Mouse (Mus musculus): ENCODE results near the gene Hagh. TPM values are rescaled to one million over a fixed set of nuclear protein-coding genes. Genes with fewer than 3 reads are reported as not detected.

The Hagh gene
- total RNA-seq, 4 experiments from 2014 or later: 129 to 143 (median 135) TPM

DNA sequence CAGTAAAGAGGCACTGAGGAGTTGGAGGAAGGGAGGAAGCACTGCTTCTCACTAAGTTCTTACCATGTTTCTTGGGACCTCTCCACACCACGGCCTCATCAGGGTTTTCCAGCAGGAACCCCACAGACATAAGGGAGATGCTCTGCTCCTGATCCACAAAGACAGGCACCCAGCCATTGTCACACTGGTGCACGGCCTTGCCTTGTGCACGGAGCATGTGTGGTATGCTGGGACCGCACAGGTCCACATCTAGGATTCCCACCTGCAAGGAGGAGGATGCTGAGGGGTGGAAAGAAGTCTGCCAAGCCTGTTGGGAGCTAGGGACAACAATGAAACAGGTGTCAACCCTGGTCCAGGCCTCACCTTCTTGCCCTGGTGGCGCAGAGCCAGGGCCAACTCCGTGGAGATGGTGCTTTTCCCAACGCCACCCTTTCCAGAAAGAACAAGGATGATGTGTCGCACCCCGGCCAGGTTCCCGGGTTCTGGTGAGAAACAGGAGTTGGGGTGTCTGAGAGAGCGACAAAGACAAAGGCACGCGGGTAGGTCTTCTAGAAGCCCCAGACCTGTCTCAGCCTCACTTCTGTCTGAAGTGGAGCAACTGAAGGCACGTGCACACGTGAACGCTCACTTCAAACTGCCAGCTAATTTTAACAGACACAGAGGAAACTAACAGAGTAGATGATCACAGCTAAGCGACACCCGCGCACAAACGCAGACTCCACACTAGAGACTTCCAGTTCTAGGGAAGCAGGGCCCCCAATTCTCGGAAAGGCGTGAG lies 45.6 kb downstream of the Hagh start:
- DNase-seq (ENCODE audit: low spot score in 2 of 2): no peak

DNA sequence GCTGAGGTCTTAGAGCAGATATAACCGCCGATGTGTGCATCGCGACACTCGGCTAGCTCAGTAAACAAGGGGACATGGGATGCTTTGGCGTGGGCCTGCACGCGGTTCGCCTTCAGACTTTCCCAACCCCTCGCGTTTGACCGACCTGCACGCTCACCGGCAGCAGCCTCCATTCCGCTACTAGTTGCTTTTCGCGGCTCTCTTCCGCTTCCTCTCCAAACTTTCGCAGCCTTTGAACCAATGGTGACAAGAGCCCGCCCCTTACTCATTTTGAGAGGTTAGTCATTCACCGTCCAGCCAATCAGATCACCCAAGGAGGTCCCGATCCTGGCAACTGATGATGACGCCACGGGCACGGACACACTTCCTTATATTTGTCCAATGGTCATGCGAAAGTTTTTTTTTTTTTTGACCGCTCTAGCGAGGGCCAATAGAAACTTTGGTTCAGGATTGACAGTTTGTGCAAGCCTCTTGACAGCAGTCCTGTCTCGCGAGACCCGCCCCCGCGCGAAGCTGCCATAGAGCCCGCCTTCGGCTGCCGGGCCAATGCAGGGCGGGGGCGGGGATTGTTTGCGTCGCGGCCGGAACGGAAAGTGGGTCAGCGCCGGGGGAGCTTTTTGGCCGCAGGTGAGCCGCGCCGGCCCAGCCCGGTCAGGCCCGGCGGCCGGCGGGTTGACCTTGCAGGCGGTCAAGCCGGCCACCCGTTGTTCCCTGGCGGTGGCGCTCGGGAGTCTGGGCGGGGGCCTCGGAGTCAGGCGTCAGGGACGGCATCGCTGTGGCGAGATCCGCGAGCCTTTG lies 46.4 kb downstream of the Hagh start, which contains the start of the genes Nubp2 and Spsb3:
TSS of gene Nubp2 (minus strand) at position 216 of the 798 bp plus-strand sequence.
TSS of gene Spsb3 (plus strand) at position 510 of the 798 bp plus-strand sequence.
- DNase-seq (ENCODE audit: low spot score in 2 of 2): peak; percentile 90 to 100

DNA sequence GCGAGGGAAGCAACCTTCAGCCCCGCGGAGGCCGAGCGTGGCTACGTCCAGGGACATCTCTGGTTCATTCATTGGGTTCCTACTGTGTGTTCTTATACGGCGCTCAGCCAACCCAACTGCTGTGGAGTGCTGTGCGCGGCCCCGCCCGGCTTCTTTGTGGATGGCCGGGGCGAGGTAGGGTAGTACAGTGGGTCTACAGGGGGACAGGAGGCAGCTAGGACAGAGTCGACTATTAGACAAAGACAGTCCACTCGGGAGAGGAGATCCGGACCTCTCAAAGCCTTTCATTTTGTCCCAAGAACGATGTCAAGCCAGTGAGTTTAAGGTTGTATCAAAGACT lies 47.0 kb downstream of the Hagh start:
- no peak for DNase-seq (ENCODE audit: low spot score in 2 of 2)

DNA sequence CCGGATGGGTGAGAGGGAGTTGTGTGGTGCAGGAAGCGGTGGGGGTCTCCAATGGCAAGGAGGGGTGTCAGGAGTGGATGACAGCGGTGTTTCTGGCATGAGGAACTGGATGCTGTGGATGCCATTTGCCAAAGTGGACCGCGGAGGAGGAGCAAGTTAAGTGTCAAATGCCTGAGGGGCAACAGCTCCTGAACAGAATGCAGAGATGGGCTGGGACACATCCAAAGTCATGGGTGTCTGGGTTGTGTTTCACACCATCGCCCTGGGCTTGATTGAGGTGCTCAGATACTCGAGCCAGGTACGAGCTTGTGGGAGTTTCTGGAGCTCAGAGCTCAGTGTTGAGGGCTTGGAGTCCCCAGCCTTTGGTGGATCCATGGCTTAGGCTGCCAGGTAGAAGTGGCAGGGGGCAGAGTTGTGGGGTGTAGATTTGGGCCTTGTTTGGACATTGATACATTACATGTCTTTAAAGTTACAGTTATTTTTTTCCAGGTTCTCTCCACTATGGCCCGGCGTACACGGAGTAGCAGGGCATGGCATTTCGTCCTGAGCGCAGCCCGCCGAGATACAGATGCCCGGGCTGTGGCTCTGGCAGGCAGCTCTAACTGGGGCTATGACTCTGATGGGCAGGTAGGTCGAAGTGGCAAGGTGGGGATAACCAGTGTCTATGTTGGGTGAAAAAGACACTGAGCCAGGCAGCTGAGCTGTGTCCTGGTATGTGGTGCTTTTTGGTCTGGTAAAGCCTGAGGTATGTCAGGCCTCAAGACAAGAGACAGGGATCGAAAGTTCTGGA lies 47.5 kb downstream of the Hagh start:
- DNase-seq (ENCODE audit: low spot score in 2 of 2): peak in 1 of 2 experiments; percentile 14

DNA sequence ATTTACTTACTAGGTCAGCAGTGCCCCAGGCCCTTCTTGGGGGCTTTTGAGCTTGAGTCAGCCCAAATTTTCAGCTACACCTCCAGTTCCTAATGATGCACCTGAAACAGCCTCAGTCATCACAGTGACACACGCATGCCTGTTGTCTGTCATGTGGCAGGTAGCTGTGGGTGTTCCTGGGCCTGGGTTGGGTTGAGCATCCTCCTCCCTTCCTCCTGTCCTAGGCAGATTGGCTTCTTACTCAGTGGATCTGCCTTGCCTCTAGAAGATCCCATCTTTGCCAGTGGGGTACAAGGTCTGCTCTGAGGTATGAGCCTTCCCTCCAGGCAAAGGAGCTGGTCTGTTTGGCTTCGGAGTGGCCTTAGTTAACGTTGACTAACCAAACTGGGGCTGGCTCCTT lies 48.9 kb downstream of the Hagh start:
- peak in 1 of 2 experiments; percentile 11 for DNase-seq (ENCODE audit: low spot score in 2 of 2)

DNA sequence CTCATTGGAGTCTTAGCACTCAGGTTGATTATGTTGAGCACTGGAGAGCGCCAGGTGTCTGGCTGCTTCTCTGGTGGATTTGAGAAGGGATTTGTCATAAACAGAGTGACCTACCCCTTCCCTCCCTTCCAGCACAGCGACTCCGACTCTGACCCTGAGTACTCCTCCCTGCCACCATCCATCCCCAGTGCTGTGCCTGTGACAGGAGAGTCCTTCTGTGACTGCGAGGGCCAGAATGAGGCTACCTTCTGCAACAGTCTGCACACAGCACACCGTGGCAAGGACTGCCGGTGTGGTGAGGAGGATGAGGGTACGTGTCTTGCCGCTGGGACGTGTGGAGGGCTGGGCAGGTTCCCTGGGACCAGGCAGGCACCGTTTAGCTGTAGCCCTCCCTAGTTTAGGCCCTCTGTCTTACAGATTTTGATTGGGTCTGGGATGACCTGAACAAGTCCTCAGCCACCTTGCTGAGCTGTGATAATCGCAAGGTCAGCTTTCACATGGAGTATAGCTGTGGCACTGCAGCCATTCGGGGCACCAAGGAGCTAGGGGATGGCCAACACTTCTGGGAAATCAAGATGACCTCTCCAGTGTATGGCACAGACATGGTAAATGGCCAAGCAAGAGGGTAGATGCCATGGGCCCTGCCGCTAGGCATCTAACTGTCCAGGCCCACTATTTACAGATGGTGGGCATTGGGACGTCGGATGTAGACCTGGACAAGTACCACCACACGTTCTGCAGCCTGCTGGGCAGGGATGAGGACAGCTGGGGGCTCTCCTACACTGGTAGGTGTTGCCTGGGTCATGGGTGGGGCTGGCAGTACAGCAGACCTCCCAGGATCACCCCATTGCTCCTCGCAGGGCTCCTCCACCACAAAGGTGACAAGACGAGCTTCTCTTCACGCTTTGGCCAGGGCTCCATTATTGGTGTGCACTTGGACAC lies 50.5 kb downstream of the Hagh start:
- DNase-seq (ENCODE audit: low spot score in 2 of 2): no peak

DNA sequence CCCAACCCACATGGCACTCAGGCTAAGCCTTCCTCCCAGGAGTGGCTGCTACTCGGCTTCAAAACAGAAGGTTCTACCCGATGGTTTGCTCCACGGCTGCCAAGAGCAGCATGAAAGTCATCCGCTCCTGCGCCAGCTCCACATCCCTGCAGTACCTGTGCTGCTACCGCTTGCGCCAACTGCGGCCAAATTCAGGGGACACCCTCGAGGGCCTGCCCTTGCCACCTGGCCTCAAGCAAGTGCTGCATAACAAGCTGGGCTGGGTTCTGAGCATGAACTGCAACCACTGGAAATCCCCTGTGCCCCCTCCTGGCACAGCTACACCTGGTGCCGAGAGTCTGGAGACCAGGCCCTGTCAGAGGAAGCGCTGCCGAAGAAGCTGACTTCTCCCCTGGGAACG lies 51.4 kb downstream of the Hagh start:
- DNase-seq (ENCODE audit: low spot score in 2 of 2): peak in 1 of 2 experiments; percentile 27

DNA sequence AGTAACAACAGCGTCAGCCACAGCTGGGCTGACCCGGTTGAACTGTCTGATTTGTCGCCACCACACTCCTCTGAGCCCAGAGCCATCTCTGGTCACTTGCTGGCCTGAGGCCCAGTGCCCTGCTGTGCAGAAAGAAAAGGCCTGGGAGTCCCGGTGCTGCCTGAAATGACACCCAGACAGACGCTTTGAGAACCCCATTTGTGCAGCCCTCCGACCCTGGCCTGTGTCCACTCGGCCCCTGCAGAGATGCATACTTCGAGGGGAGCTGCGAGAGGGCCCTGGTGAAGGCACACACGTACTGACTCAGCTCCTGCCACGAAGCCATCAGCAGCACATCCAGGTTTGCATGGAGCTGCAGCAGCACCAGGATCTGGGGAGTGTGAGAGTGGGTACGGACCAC lies 52.8 kb downstream of the Hagh start:
- DNase-seq (ENCODE audit: low spot score in 2 of 2): no peak

DNA sequence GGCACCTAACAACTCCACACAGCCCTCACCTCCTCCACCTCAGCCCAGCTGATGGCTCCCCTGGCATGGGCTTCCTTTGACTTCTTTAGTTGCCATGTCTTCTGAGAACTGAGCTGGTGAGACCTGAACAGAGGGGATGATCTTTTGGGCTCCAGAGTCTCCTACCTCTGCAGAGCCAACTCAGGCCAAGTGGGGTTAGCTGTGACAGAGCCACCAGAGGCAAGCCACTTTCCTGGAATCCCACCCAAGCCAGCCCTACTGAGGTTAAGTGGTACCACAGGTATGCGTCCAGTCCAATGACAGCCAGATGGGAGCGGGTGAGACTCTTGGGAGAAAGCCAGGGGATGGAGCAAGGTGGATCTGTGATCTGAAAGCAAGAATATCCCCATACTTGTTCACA lies 53.3 kb downstream of the Hagh start:
- DNase-seq (ENCODE audit: low spot score in 2 of 2): no peak

DNA sequence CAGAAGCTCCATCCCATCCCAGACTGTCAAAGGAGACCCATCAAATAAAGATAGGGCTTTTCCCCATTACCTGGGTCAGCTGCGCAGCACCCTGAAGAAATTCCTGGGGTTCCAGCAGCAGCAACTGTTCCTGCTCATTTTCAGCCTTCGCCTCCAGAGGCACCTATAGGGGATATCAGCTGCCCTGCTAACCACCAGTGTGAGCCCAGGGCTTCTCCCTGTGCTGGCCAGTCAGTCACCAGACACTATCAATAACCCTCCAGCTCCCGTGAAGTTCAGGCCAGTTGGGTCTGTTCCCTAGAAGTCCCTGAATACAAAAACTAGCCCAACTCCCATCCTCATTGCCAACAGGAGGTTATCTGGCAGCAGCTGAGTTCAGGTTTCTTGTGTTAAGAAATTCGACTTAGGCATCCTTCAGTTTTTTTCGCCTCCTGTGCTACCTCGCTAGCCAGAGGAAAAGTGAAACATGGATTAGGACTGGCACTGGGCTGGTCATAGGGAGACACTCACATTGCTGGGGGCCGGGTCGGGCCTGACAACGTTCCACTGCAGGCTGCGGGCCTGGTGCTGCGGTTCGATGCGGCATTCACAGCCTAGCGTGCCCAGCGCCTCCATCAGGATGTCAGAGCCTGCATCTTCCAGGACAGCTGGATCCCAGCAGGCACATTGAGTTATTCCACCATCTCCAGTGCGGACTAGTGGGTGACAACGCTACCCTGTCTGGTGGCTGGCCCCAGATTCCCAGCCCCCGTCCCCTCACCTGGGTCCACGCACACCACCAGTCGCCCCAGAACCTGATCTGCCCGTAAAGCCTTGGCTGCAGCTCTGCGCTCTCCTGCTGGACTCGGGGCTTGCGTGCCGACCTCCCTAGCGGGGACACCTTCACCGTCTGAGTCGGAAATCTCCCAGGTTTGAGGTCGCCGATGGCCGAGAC lies 54.4 kb downstream of the Hagh start:
- DNase-seq (ENCODE audit: low spot score in 2 of 2): no peak

DNA sequence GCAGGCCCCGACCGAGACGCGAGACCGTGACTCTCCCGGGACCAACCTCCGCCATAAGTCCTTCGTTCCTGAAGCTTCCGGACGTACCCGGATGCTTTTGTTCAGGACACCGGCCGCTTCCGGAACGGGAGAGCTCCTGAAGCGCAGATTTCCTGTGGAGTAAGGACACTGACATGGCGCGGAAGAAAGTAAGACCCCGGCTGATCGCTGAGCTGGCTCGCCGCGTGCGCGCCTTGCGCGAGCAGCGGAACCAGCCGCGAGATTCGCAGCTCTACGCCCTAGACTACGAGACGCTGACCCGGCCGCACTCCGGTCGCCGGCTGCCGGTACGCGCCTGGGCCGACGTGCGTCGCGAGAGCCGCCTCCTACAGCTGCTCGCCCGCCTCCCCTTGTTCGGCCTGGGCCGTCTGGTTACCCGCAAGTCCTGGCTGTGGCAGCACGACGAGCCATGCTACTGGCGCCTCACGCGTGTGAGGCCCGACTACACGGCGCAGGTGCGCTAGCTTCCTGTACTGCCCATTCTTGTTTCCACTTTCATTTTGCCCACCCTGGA lies 55.1 kb downstream of the Hagh start, which contains the start of the genes Eme2 and Mrps34:
TSS of gene Eme2 (minus strand) at position 93 of the 553 bp plus-strand sequence.
TSS of gene Mrps34 (plus strand) at position 122 of the 553 bp plus-strand sequence.
- peak in 1 of 2 experiments; percentile 75 for DNase-seq (ENCODE audit: low spot score in 2 of 2)

DNA sequence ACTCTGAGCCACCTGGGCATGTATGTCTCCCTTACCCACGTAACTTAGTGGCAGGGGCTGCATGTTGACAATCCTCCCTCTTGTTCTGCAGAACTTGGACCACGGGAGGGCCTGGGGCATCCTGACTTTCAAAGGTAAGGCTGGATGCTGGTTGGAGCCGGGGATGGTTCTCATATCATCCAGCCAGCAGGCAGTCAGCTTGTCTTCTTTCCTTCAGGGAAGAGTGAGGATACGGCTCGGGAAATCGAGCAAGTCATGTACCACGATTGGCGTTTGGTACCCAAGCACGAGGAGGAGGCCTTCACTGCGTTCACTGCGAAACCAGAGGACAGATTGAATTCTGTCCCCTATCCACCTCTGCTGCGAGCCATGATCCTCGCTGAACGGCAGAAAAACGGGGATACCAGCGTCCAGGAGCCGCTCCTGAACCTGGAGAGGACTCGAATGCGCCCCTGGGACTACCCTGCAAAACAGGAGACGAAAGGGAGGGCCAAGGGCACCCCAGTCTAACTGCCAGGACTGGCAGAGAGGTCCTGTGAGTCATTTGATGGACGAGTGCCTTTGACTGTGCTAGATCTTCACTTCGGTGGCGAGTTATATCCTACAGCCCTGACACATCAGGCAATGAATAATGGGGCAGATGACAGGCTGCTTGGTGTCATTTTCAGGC lies 55.8 kb downstream of the Hagh start:
- no peak for DNase-seq (ENCODE audit: low spot score in 2 of 2)

DNA sequence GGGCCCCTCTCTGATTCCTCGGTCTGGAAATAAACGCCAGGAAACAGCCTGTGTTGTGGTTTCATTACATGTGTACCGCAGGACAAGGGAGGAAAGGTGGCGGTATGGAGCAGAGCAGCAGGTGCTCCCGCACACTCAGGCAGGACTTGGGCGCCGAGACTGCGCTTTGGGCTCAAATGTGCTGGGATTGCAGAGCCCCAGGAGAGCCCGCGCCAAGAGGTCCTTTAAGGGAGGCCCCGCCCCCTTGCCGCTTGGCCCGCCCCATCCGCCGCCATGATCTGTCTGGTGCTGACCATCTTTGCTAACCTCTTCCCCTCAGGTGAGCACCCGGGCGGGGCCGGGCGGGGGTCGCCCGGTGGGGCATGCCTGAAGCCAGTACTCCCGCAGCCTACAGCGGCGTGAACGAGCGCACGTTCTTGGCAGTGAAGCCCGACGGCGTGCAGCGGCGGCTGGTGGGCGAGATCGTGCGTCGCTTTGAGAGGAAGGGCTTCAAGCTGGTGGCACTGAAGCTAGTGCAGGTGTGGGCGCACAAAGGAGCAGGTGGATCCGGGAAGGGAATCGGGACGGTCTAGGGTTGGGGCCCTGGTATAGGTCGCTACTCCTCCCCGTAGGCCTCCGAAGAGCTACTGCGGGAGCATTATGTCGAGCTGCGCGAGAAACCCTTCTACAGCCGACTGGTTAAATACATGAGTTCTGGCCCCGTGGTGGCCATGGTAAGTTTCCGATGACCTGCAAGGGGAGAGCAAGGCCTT lies 56.5 kb downstream of the Hagh start, which contains the start of gene Nme3:
TSS of gene Nme3 (plus strand) at position 260 of the 752 bp plus-strand sequence.
- DNase-seq (ENCODE audit: low spot score in 2 of 2): peak; percentile 66 to 75

DNA sequence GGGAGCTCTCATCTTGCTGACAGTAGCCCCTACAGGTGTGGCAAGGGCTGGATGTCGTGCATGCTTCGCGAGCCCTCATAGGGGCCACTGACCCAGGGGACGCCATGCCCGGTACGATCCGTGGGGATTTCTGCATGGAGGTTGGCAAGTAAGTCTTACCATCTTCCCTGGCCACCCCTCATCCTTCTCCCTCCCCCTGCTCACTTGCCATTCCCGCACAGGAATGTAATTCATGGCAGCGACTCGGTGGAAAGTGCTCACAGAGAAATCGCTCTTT lies 57.0 kb downstream of the Hagh start:
- DNase-seq (ENCODE audit: low spot score in 2 of 2): no peak

DNA sequence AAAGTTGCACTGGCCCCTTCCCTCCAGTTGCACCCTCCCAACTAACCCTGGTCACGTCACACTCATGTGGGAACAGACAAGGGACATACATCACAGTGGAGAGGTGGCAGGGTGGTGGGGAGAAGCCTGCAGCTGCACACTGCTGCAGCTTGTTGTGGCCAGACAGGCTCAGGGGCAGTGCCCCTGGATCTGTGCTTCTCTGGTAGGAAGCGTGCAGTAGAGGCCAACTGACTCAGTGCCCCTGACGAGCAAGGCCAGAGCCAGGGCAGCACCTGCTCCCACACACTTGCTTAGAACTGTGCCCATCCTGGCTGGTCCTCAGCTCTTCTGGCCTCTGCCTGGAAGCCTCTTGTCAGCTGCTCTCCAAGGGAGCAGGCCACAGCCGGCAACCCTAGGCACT lies 57.7 kb downstream of the Hagh start:
- no peak for DNase-seq (ENCODE audit: low spot score in 2 of 2)

DNA sequence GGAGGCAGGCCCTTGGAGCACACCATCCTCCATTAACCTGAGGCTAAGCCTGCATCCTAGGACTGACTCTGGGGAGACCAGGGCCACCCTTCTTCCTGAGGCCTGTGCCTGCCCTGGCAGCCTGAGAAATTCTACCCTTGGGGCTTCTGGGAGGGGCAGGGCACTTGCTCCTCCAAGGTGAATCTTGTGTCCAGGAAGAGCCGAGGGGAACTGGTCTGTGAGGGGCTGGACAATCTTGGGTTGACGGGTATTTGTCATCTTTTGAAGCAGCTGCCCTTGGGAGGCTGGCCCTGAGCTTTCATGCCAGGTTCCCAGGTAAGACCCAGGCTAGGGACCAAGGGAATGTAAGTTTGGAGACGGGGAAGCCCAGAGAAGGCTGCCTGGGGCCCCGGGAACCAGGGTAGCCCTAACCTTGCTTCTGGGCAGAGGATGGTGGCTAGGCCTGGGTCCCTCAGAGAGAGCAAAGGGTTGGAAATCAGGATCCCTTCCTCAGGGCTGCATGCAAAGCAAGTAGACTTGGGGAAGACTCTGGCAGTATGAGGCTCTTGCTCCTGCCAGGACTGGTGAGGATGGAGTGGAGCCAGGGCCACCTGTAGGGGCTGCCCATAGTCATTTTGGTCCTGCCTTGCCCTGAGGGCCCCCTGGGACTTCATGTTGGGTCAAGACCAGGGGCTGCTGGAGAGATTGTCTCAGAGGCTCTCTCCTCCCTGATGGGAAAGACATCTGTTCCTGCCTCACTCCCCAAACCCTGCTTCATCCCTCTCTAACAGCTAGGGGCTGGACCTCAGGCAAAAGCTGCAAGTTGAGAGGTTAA lies 58.3 kb downstream of the Hagh start:
- DNase-seq (ENCODE audit: low spot score in 2 of 2): peak in 1 of 2 experiments; percentile 6

DNA sequence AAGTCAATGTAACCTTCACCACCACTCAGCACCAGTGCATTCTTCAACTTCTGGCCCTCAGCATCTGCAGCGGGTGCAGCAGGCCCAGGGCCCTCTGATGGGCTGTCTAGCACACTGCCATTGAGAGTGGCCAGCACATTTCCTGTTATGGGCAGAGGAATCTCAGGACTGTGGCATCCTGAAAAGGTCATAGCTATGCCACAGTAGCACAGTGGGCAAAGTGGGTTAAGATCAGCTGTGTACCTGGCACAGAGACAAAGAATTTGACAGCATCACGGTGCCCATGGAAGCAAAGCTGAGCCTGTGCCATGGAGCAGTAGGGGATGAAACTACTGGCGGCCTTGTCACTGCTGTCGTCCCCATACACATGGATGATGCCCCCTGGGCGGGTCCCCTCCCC lies 59.2 kb downstream of the Hagh start:
- DNase-seq (ENCODE audit: low spot score in 2 of 2): peak in 1 of 2 experiments; percentile 11
